Mouse (Mus musculus) stomach, postnatal 0 days (tissue): ENCODE results near the gene Rnf182.

Experiments
- CTCF ChIP-seq: IDR thresholded peaks from 2 replicates; pipeline ENCODE4 v1.5.1; 2016; ENCODE audit warnings: antibody characterized with exemption, low read depth, mild to moderate bottlenecking, moderate library complexity
- EP300 ChIP-seq: optimal IDR thresholded peaks from 2 replicates; pipeline ENCODE3; 2016; ENCODE audit warnings: antibody characterized with exemption

- TF ChIP-seq CTCF, result no peak
- TF ChIP-seq EP300, result no peak
Observed at GRCm38 (mm10) chr13:43695521-43695920, 80.0 kb downstream of the Rnf182 start.
